Mouse (Mus musculus) adrenal gland, postnatal 36 days (tissue): ENCODE results near the gene Ep400. TPM values are rescaled to one million over a fixed set of nuclear protein-coding genes. Genes with fewer than 3 reads are reported as not detected.
A peak's percentile ranks its signal among the peaks of the same experiment; 100 is the strongest.

Source experiments
- DNase-seq, 2 experiments: peaks; one replicate each; pipeline ENCODE4 v3.0.0; 2021; ENCODE audit warnings: mixed read lengths in 1 of 2
- microRNA-seq: library from miRNA; unstranded; fragments of <30 nt; microRNA quantifications from one replicate; pipeline ENCODE4 v1.2.0, GENCODE M21; 2021
- total RNA-seq, 2 experiments: library from RNA; stranded (reverse); gene quantifications; 2 replicates each; pipeline ENCODE4 v1.2.3; 2021

The Ep400 gene
- total RNA-seq, 2 experiments from 2014 or later: 77.2 to 90.5 TPM

DNA sequence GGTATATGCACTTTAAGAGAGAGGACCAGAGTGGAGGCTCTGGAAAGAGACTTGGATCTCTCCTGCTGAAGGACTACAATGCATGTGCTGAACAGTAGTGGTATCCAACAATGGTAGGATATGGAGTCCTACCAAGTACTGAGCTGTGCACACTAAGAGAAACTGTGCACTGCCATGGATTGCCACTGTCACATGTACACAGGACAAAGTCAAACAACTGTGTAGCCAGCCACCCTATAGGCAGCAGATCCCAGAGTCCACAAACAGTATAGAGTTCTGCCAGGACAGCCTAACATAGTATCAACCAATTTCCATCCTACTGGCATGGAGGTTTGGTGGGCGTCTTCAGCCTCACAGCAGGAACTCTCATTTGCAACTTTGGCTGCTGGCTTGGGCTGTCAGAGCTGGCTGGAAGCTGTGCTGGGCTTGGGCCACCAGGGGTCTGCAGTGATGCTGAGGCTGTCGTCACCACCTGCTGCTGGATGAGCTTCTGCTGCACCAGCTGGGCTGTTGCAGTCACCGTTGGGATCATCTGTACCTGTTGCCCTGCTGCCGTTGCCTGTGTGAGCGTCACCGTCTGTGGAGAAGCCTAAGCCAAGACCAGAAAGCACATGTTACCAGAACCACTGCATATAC lies 104.9 kb downstream of the Ep400 start:
- DNase-seq: no peak

GRCm38 (mm10) chr5:110664750-110665269 lies 105.7 kb downstream of the Ep400 start:
- no peak for DNase-seq

DNA sequence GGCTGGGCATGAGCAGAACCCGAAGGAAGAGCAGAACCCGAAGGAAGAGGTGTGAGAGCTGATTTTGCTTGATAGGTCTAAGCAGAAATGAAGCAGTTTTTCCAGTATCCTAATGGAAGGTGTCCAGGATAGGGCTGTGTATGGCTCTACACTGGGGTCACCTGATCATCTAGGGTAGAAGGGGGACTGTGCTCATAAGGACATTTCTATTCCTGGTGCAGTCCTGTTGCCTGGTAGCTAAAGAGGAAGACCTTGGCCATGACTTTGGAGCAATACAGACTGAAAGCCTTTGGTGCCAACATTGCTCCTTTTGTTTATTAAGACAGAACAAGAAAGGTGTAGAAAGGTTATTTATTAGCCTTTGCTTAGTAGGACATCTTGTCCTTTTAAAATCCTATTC lies 106.5 kb downstream of the Ep400 start:
- no peak for DNase-seq

DNA sequence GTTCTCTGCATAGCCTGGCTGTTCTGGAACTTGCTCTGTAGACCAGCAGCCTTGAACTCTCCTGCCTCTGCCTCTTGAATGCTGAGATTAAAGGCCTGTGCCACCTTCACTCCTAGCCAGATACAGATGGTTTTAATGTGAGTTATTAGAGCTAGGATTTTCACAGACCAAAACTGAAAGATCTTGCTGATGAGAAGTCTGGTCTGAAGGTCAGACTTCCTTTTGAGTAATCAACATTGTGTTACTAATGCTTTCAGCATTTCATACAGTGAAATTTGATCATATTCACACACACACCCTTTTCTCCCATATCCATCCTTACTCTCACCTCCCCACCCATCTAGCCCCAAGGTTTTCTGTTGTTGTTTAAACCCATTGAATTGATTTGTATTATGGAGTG lies 110.8 kb downstream of the Ep400 start:
- DNase-seq: no peak

GRCm38 (mm10) chr5:110653686-110654085 lies 116.8 kb downstream of the Ep400 start:
- no peak for DNase-seq

DNA sequence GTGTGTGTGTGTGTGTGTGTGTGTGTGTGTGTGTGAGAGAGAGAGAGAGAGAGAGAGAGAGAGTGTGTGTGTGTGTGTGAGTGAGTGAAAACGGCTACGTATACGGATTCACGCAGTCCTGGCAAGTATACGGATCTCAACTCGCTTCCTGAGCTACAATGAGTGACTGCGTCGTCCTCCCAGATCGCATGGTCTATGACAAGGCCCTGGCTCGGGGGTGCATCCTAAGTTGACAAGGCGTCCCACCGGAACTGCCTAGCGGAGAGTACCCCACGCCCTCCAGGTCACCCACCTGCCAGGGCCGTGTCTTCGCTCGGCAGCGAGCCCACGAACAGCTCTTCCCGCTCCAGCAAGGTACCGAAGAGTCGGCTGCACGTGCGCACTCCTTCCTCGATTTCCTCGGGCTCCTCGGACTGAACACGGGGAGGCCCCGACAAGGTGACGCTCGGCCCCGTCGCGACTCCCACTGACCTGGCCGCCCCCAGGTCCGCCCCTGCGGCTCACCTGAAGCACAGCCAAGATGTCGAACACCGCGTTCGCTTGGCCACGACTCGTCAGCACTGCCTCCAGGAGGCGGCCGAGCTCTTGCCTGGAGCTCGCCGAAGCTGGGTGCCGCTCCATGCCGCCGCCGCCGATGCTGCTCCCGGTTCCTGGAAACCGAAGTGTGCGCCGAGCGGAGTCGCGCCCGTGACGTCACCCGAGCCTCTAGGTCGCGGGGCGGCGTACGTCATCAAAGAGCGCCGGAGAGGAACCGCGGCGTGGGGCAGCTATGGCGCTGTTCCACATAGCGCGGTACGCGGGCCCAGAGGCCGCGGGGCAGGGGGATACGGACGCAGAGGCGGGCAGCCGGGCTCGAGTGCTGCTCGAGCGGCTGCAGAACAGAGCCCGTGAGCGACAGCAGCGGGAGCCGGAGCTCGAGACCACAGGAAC lies 117.5 kb downstream of the Ep400 start, which contains the start of the genes Noc4l and Ddx51:
Noc4l (minus strand) TSS at position 699 of the 930 bp plus-strand sequence.
Ddx51 (plus strand) TSS at position 733 of the 930 bp plus-strand sequence.
- peak; percentile 97 for DNase-seq

GRCm38 (mm10) chr5:110646377-110646776 lies 124.1 kb downstream of the Ep400 start:
- DNase-seq: no peak

- DNase-seq: peak; percentile 53 to 70
Observed at GRCm38 (mm10) chr5:110639459-110639858, 131.1 kb downstream of the Ep400 start.

GRCm38 (mm10) chr5:110638306-110639074 lies 132.0 kb downstream of the Ep400 start:
- DNase-seq: no peak

DNA sequence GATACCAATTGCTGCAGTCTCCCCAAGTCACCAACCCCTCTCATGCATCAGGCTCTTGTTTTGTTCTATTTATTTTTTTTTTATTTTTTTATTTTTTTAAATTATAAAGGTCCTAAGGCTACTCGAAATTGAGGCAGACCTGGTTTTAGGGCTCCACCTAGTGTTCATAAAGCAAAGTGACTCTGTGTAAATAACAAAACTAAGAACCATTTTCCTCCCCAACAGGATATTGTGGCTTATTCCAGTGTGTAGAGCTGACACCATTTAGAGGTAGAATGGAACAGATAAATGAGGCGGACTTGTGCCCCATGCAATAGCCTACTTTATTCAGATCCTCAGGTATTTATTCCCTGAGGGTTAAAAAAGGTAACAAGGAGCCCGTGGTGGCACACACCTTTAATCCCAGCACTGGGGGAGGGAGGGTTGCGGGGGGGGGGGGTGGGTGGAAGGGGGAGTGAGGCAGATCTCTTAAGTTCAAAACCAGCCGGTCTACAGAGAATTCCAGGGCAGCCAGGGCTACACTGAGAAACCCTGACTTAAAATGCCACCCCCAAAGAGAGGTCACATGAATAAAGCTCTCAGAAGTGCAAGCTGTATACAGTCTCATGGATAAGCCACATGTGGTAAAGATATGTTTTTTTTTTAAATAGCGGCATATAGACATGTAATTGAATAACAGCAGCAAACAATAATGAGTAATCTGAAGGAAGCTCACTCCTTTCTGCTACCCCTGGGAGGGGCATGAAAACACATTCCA lies 134.4 kb downstream of the Ep400 start:
- no peak for DNase-seq

GRCm38 (mm10) chr5:110629525-110630120 lies 140.9 kb downstream of the Ep400 start:
- peak; percentile 89 to 90 for DNase-seq

DNA sequence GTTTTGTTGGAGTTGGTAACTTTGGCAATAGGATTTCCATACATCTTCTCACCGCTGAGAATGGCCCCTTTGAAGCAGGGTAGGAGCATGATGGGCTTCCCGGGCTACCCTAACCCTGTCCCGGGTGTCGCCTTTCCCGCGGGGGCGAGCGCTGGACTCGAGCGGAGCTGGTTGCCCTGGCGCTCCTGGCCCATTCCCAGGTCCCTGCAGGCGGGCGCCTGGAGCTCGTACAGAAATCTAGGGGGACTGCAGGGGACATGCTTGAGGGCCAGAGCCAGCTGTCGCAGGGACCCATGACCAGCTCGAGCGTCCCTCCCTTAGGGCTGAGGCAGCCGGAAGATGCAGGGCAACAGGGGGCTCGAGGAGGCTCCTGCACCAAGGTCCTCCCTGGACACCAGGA lies 142.4 kb downstream of the Ep400 start:
- DNase-seq: no peak

- DNase-seq: no peak
Observed at GRCm38 (mm10) chr5:110627351-110627750, 143.2 kb downstream of the Ep400 start.

DNA sequence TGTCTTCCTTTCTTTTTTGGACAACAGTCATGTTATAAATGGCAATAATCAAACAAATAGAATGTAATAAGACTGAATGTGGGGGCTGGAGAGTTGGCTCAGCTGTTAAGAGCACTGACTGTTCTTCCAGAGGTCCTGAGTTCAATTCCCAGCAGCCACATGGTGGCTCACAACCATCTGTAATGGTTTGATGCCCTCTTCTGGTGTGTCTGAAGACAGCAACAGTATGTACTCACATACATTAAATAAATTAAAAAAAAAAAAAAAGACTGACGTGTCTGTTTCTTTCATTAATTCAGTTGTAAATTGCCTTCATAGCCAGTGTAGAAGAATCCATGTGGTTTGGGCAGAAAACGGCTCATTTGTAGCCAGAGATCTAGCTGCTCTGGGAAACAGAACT lies 146.2 kb downstream of the Ep400 start:
- no peak for DNase-seq

GRCm38 (mm10) chr5:110619226-110619625 lies 151.3 kb downstream of the Ep400 start:
- no peak for DNase-seq

Small RNA genes lying within 50 kb of the gene (microRNA-seq; reads per million reads assigned to microRNA genes)
- 1.2 reads per million for gene Mir7026

Other genes starting within 250 kb of the Ep400 start
- gene Galnt9, start 226.4 kb downstream of the Ep400 start, total RNA-seq: under 1 TPM; 0.10 to 0.33 TPM
- gene Noc4l, start 117.3 kb downstream of the Ep400 start, total RNA-seq: 10 to 100 TPM; 20.7 to 21.1 TPM
- gene Ddx51, start 117.3 kb downstream of the Ep400 start, total RNA-seq: 10 to 100 TPM; 20.3 to 22.8 TPM
- 10 to 100 TPM; 55.4 to 55.5 TPM for gene Pus1, start 9.9 kb upstream of the Ep400 start, total RNA-seq
- 10 to 100 TPM; 42.5 to 47.1 TPM for gene Ulk1, start 39.4 kb upstream of the Ep400 start, total RNA-seq
- 10 to 100 TPM; 12.7 to 20.7 TPM for gene Hscb, start 69.1 kb upstream of the Ep400 start, total RNA-seq
- gene Chek2, start 69.3 kb upstream of the Ep400 start, total RNA-seq: 1 to 10 TPM; 2.9 to 4.1 TPM
- gene Ttc28, start 109.1 kb upstream of the Ep400 start, total RNA-seq: 10 to 100 TPM; 18.5 to 21.9 TPM